Mouse (Mus musculus) liver, adult (tissue): ENCODE measurements around the gene Tm2d1.

Experiments used
- GATA4 ChIP-seq: IDR thresholded peaks from 2 replicates; pipeline ENCODE4 v1.6.1; 2014; ENCODE audit warnings: mild to moderate bottlenecking, low read length; ENCODE audit not compliant: insufficient replicate concordance

The Tm2d1 gene

GRCm38 (mm10) chr4:98382716-98383424 is at the start of gene Tm2d1:
Tm2d1 (minus strand) TSS chr4:98383306.
- no peak for TF ChIP-seq GATA4

- no peak for TF ChIP-seq GATA4
These were observed 45.3 kb upstream of the Tm2d1 start for GRCm38 (mm10) chr4:98428371-98428770.

DNA sequence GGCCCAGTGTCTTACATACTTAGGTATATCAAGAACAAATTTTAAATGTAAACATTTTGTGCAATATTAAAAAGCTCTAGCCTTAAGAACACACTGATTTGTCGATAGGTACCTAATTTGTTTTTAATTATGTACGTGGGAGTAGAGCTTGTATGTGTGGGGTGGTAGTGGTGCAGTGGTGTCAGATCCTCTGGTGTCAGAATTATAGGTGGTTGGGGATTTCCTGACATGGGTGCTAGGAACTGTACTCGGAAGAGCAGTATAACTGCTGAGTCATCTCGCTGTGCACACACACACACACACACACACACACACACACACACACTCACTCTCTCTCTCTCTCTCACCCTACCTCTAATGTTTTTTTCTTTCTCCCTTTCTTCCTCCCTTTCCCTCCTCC is 25.3 kb upstream of the Tm2d1 start:
- TF ChIP-seq GATA4 = no peak

DNA sequence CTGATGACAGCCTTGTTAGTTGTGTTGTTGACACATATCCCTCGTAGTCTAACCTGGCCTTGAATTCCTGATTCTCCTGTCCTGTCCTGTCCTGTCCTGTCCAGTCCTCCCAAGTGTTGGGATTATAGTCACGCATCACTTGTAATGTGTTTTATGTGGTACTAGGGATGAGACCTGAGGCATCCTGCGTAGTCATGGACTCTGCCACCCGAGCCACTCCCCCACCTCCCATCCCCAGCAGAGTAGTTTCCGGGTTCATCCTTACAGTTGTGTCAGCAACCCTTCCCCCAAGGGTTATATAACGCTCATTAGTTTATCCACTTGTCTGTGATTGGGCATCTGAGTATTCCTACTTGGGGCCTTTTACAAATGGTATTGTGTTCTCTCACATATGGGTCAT is 21.3 kb upstream of the Tm2d1 start:
- no peak for TF ChIP-seq GATA4

DNA sequence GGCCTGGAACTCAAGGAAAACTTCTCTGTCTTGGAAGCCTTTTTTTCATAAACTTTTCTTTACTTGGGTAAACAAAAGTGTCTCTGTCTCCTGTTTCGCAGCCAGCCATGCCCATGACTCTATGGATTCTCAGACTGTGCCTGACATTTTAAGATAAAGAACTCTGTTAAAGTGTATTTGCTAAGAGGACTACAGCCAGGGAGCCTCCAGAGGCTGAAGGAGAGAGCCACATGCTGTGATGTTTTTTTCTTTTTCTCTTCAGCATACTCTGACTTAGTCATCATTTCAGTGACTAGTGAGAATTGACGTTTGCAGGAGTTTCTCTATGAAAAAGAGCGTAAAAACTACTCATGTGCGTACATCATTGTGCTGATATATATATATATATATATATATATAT is 20.4 kb upstream of the Tm2d1 start:
- TF ChIP-seq GATA4 = no peak

DNA sequence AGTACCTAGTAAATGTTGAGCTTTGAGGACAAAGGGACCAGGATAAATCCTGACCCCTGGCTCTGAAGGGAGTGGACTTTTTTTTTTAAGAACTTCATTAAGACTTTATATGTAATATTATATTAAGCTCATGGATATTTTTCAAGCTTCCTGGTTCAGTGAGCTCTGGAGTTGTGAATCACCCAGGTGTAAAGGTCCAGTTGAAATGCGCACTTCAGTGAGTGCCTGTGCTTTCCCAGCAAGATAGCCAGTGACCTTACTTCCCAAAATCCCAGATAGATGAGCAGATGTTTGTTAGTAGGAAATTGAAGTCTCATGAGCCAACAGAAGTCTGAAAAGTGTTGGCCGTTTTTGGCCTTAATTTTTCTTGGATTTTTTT is 18.5 kb upstream of the Tm2d1 start:
- no peak for TF ChIP-seq GATA4

- TF ChIP-seq GATA4 = no peak
These were observed 17.9 kb upstream of the Tm2d1 start for GRCm38 (mm10) chr4:98400926-98401583.

GRCm38 (mm10) chr4:98395690-98396437 is 12.8 kb upstream of the Tm2d1 start, which contains the start of gene Patj:
Patj (plus strand) TSS chr4:98395785.
- TF ChIP-seq GATA4 = no peak

DNA sequence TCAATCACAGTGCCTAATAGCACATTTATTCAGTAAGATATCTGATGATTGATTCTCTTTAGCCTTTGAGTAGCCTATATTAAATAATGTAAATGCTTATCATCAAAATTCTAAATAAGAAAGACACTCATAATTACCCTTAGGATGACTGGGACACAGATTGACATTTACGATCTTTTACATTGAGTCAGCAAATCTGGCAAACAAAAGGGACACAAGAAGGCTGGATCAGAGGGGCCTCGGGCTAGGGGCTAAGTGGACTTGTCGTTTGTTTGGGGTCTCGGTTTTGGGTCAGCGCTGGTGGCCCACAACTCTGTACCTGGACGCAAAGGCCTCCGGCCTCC is 12.2 kb upstream of the Tm2d1 start:
- TF ChIP-seq GATA4 = no peak

DNA sequence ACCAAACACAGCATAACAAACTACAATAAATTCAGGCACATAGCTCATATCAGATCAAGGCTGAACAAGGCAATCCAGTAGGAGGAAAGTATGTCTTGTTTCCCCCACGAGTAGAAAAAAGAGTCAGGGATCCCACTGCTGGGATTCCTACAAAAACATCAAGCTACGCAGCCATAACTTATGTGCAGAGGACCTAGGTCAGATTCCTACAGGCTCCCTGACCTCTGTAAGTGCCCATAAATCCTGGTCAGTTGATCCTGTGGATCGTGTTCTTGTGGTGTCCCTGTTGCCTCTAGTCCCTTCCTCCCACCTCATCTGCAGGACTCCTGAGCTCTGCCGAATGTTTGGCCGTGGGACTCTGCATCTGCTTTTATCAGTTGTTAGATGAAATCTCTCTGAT is 1.9 kb upstream of the Tm2d1 start:
- TF ChIP-seq GATA4 = no peak

DNA sequence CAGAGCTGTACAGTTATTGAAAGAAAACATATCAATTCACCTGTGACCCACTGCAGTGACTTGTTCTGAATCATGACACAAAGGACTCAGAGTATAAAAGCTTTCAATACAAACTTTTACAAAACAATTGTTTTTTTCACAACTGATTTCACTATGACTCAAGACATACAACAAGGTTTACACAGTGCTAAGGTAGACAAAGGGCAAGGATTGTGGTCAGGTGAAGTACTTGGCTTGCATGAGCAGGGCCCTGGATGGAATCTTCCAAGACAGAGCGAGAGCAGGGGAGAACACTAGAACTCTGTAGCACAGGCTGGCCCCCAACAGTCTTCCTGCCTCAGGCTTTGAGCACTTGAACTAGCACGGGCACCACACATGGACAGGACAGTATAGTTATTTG is 6.2 kb downstream of the Tm2d1 start:
- no peak for TF ChIP-seq GATA4

- no peak for TF ChIP-seq GATA4
These were observed 7.7 kb downstream of the Tm2d1 start for GRCm38 (mm10) chr4:98375401-98375800.

- TF ChIP-seq GATA4 = no peak
These were observed 24.9 kb downstream of the Tm2d1 start for GRCm38 (mm10) chr4:98358034-98358809.

DNA sequence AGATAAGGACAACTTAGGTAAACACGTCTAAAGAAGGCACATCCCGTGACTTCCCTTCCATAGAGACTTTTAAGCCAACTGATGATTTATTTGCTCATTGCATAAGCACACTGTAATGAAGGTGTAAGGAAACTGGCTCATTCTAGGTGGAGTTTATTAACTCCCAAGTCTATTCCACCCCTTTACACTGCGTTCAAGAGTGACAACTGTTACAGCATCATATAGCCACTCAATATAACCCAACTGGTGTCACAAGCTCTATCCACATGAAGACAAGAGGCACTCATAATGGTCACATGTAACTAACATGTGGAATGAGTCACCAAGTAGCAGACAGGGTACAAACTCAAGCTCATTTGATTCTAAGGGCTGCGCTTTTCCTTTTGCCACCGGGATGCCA is 34.5 kb downstream of the Tm2d1 start:
- no peak for TF ChIP-seq GATA4

DNA sequence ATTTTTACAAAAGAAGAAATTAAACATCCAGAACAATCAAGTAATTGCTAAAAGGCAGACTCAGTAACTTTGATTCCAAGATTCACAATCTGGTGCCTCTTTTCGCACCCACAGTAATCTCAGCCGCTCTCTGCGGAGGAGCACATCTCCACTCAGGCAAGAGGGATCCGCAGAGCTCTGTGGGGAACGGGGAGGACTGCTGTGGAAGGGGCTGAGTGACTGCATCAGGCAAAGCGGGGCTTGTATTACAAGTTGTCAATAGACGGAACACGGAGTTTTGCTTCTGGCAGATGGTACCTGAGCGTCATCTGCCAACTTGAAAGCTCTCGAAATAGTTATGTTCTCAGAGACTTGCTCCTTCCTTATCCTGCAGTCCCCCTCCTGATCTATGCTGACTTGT is 37.3 kb downstream of the Tm2d1 start:
- TF ChIP-seq GATA4 = no peak
